20 mouse cellular contexts compared by ENCODE assay signal in genomic region chr13:104988009-104988540, GRCm38 (mm10).
A peak's percentile ranks its signal among the peaks of the same experiment; 100 is the strongest.
DNase-seq lines count a peak whose midpoint lies in the region; ATAC-seq and TF ChIP-seq lines count a peak whose summit lies in the region.
"Had no signal": no experiment of that assay in that cellular context is flagged by ENCODE, and none has a peak within 500 bp of the region (broad histone marks: within the 10 kb centered on the region; RNA-seq: fewer than 3 reads in every experiment).

No protein-coding gene starts in this region.

- peak; percentile 14 for DNase-seq in hindbrain, postnatal 0 days (ENCODE audit: low spot score)
- no peak for DNase-seq in hindbrain, embryonic 14.5 days (ENCODE audit: low spot score)
- peak; percentile 37 for DNase-seq in cerebellum, adult 8-10 months
- DNase-seq in cerebellum, postnatal 10 days, result peak; percentile 31 to 39
- no peak for DNase-seq in layer of hippocampus, adult 8-10 months (ENCODE audit: low spot score in 2 of 2)
- DNase-seq: adrenal gland, adult 2 months; heart, adult 18-20 months; heart, postnatal 4 days; kidney, adult 11 months; thymus, postnatal 25 days had no signal

- H3K4me2 ChIP-seq in hindbrain, postnatal 0 days (ENCODE audit: low read depth, low read length), result no peak overlapping the region
- no peak overlapping the region for H3K4me2 ChIP-seq in hindbrain, embryonic 14.5 days (replicated peaks)
- H3K4me2 ChIP-seq in embryonic facial prominence, embryonic 15.5 days (replicated peaks), result peak overlapping the region; percentile 39
- H3K4me2 ChIP-seq in neural tube, embryonic 15.5 days, result no peak overlapping the region
- H3K4me2 ChIP-seq: heart, embryonic 15.5 days; limb, embryonic 12.5 days; liver, embryonic 15.5 days; midbrain, embryonic 12.5 days; neural tube, embryonic 13.5 days had no signal

- no peak overlapping the region for H3K27ac ChIP-seq in hindbrain, postnatal 0 days
- no peak overlapping the region for H3K27ac ChIP-seq in hindbrain, embryonic 14.5 days
- H3K27ac ChIP-seq in embryonic facial prominence, embryonic 15.5 days (replicated peaks), result peak overlapping the region; percentile 73
- no peak overlapping the region for H3K27ac ChIP-seq in neural tube, embryonic 15.5 days (replicated peaks)
- H3K27ac ChIP-seq: heart, embryonic 15.5 days; kidney, postnatal 0 days; liver, embryonic 15.5 days; midbrain, embryonic 12.5 days; neural tube, embryonic 13.5 days had no signal

- no peak overlapping the region for H3K4me3 ChIP-seq in hindbrain, postnatal 0 days (ENCODE audit: low read length)
- H3K4me3 ChIP-seq in hindbrain, embryonic 14.5 days (replicated peaks; ENCODE audit: low read length), result no peak overlapping the region
- H3K4me3 ChIP-seq in embryonic facial prominence, embryonic 15.5 days (replicated peaks), result peak overlapping the region; percentile 24
- H3K4me3 ChIP-seq in neural tube, embryonic 15.5 days (replicated peaks), result no peak overlapping the region
- H3K4me3 ChIP-seq: heart, embryonic 15.5 days; limb, embryonic 12.5 days; liver, embryonic 15.5 days; midbrain, embryonic 12.5 days; neural tube, embryonic 13.5 days had no signal

- no peaks in the 10 kb centered on the region for H3K4me1 ChIP-seq in hindbrain, postnatal 0 days (ENCODE audit: insufficient read depth, low read length)
- no peaks in the 10 kb centered on the region for H3K4me1 ChIP-seq in hindbrain, embryonic 14.5 days (replicated peaks; ENCODE audit: control insufficient read depth, insufficient read depth, low read length)
- H3K4me1 ChIP-seq in embryonic facial prominence, embryonic 15.5 days, result peaks cover 9% of the 10 kb centered on the region
- no peaks in the 10 kb centered on the region for H3K4me1 ChIP-seq in neural tube, embryonic 15.5 days
- H3K4me1 ChIP-seq: heart, embryonic 15.5 days; liver, embryonic 15.5 days; midbrain, embryonic 12.5 days; neural tube, embryonic 13.5 days had no signal

- TF ChIP-seq CTCF in hindbrain, postnatal 0 days (IDR thresholded peaks at IDR 0.05; ENCODE audit: low read depth), result no peak

- H3K9ac ChIP-seq in hindbrain, postnatal 0 days (replicated peaks; ENCODE audit: low read length), result no peak overlapping the region
- H3K9ac ChIP-seq in hindbrain, embryonic 14.5 days, result no peak overlapping the region
- H3K9ac ChIP-seq in embryonic facial prominence, embryonic 15.5 days, result no peak overlapping the region
- no peak overlapping the region for H3K9ac ChIP-seq in neural tube, embryonic 15.5 days (replicated peaks)
- H3K9ac ChIP-seq: heart, embryonic 15.5 days; limb, embryonic 12.5 days; liver, embryonic 15.5 days; midbrain, embryonic 12.5 days; neural tube, embryonic 13.5 days had no signal

- H3K27me3 ChIP-seq in hindbrain, postnatal 0 days (ENCODE audit: insufficient read depth, low read length), result no peaks in the 10 kb centered on the region
- H3K27me3 ChIP-seq in hindbrain, embryonic 14.5 days (ENCODE audit: control insufficient read depth, insufficient read depth, low read length), result no peaks in the 10 kb centered on the region
- H3K27me3 ChIP-seq in embryonic facial prominence, embryonic 15.5 days, result no peaks in the 10 kb centered on the region
- H3K27me3 ChIP-seq in neural tube, embryonic 15.5 days (replicated peaks), result no peaks in the 10 kb centered on the region
- H3K27me3 ChIP-seq: heart, embryonic 15.5 days; limb, embryonic 12.5 days; liver, embryonic 15.5 days; midbrain, embryonic 12.5 days; neural tube, embryonic 13.5 days had no signal

- H3K9me3 ChIP-seq in hindbrain, postnatal 0 days (ENCODE audit: low read length), result no peaks in the 10 kb centered on the region
- H3K9me3 ChIP-seq in hindbrain, embryonic 14.5 days (ENCODE audit: control insufficient read depth, low read length), result no peaks in the 10 kb centered on the region
- no peaks in the 10 kb centered on the region for H3K9me3 ChIP-seq in embryonic facial prominence, embryonic 15.5 days (replicated peaks)
- H3K9me3 ChIP-seq in neural tube, embryonic 15.5 days (replicated peaks), result no peaks in the 10 kb centered on the region
- H3K9me3 ChIP-seq: heart, embryonic 15.5 days; limb, embryonic 12.5 days; liver, embryonic 15.5 days; midbrain, embryonic 12.5 days; neural tube, embryonic 13.5 days had no signal

- ATAC-seq in hindbrain, postnatal 0 days, result 0 out of 2 replicates have a peak, but pooled peaks have one; percentile 32
- ATAC-seq in hindbrain, embryonic 14.5 days (ENCODE audit: low FRiP score), result no peak
- ATAC-seq in embryonic facial prominence, embryonic 15.5 days (ENCODE audit: insufficient number of reproducible peaks, low FRiP score, low TSS enrichment, low read depth), result no peak; the same call in 1 of the 2 replicates
- no peak for ATAC-seq in neural tube, embryonic 15.5 days (ENCODE audit: low FRiP score)
- ATAC-seq: forebrain, embryonic 16.5 days; hindbrain, embryonic 16.5 days had no signal

- WGBS in hindbrain, postnatal 0 days, result 74% methylated on average over 13 of the region's 13 CpGs
- 85% methylated on average over 13 of the region's 13 CpGs for WGBS in hindbrain, embryonic 14.5 days
- 35% methylated on average over 13 of the region's 13 CpGs for WGBS in embryonic facial prominence, embryonic 15.5 days
- WGBS in neural tube, embryonic 15.5 days, result 81% methylated on average over 13 of the region's 13 CpGs

- H3K36me3 ChIP-seq in hindbrain, postnatal 0 days (ENCODE audit: insufficient read depth, low read length), result no peaks in the 10 kb centered on the region
- no peaks in the 10 kb centered on the region for H3K36me3 ChIP-seq in hindbrain, embryonic 14.5 days (replicated peaks; ENCODE audit: control insufficient read depth, insufficient read depth)
- H3K36me3 ChIP-seq in embryonic facial prominence, embryonic 15.5 days, result no peaks in the 10 kb centered on the region
- no peaks in the 10 kb centered on the region for H3K36me3 ChIP-seq in neural tube, embryonic 15.5 days
- H3K36me3 ChIP-seq: heart, embryonic 15.5 days; limb, embryonic 12.5 days; liver, embryonic 15.5 days; midbrain, embryonic 12.5 days; neural tube, embryonic 13.5 days had no signal

Comparison
In these comparisons a context has a peak if more than half of its experiments do, and no peak if none do; other contexts are left out.
1. DNase-seq: peak in hindbrain, postnatal 0 days (single experiment), cerebellum, adult 8-10 months (single experiment) and cerebellum, postnatal 10 days (2 of 2); none in hindbrain, embryonic 14.5 days (single experiment) and layer of hippocampus, adult 8-10 months (0 of 2).